Mouse (Mus musculus) stomach, postnatal 0 days (tissue): ENCODE measurements around the gene Ssu72.

ENCODE experiments used
- CTCF ChIP-seq: IDR thresholded peaks from 2 replicates; pipeline ENCODE4 v1.5.1; 2016; ENCODE audit warnings: antibody characterized with exemption, low read depth, mild to moderate bottlenecking, moderate library complexity
- EP300 ChIP-seq: optimal IDR thresholded peaks from 2 replicates; pipeline ENCODE3; 2016; ENCODE audit warnings: antibody characterized with exemption

- TF ChIP-seq CTCF (no peak), EP300 (no peak)
Measured at GRCm38 (mm10) chr4:155776704-155777335, 72.2 kb downstream of the Ssu72 start.
